Mouse (Mus musculus) splenic B cell, adult 2 months (primary cell): Measurements from ENCODE around the gene Aff1.
A peak's percentile ranks its signal among the peaks of the same experiment; 100 is the strongest.

ENCODE experiments used
- DNase-seq: peaks from one replicate; pipeline ENCODE4 v3.0.0-alpha.2; 2011; ENCODE audit warnings: low read depth, low spot score
- H3K27me3 ChIP-seq: 2 replicates; pipeline ENCODE4 v1.6.1; 2012; ENCODE audit warnings: mild to moderate bottlenecking, low read length, moderate library complexity, mixed read lengths; ENCODE audit not compliant: control insufficient read depth, poor library complexity, insufficient read depth, severe bottlenecking
- H3K36me3 ChIP-seq: 2 replicates; pipeline ENCODE4 v1.6.1; 2012; ENCODE audit warnings: mild to moderate bottlenecking, low read length, moderate library complexity, mixed read lengths; ENCODE audit not compliant: control insufficient read depth, poor library complexity, insufficient read depth, severe bottlenecking

Gene Aff1

GRCm38 (mm10) chr5:103744531-103744930, 52.4 kb downstream of the Aff1 start:
- peak; percentile 92 for DNase-seq
- Histone ChIP-seq H3K36me3 (no peaks in the 10 kb centered on the region; the same call in 1 of the 2 replicates), H3K27me3 (no peaks in the 10 kb centered on the region)

GRCm38 (mm10) chr5:103745635-103746034, 53.5 kb downstream of the Aff1 start:
- Histone ChIP-seq H3K27me3 (no peaks in the 10 kb centered on the region), H3K36me3 (no peaks in the 10 kb centered on the region; the same call in 1 of the 2 replicates)
- no peak for DNase-seq

GRCm38 (mm10) chr5:103746561-103747085, 54.4 kb downstream of the Aff1 start:
- DNase-seq: peak; percentile 88
- H3K36me3 ChIP-seq: no peaks in the 10 kb centered on the region; the same call in 1 of the 2 replicates

GRCm38 (mm10) chr5:103747098-103747497, 54.9 kb downstream of the Aff1 start:
- Histone ChIP-seq H3K27me3 (no peaks in the 10 kb centered on the region), H3K36me3 (no peaks in the 10 kb centered on the region; the same call in 1 of the 2 replicates)
- no peak for DNase-seq

More at GRCm38 (mm10) chr5:103746561-103747085, 54.4 kb downstream of the Aff1 start:
- no peaks in the 10 kb centered on the region for H3K27me3 ChIP-seq

GRCm38 (mm10) chr5:103748343-103748742, 56.2 kb downstream of the Aff1 start:
- no peaks in the 10 kb centered on the region for H3K27me3 ChIP-seq
- DNase-seq: no peak
- H3K36me3 ChIP-seq: no peaks in the 10 kb centered on the region

- H3K27me3 ChIP-seq: no peaks in the 10 kb centered on the region
- peak; percentile 73 for DNase-seq
- no peaks in the 10 kb centered on the region for H3K36me3 ChIP-seq
Measured at GRCm38 (mm10) chr5:103749465-103750285, 57.5 kb downstream of the Aff1 start.

GRCm38 (mm10) chr5:103752665-103753510, 60.7 kb downstream of the Aff1 start:
- peak; percentile 87 for DNase-seq
- no peaks in the 10 kb centered on the region for H3K36me3 ChIP-seq
- H3K27me3 ChIP-seq: no peaks in the 10 kb centered on the region

GRCm38 (mm10) chr5:103753511-103754329, 61.5 kb downstream of the Aff1 start:
- H3K27me3 ChIP-seq: no peaks in the 10 kb centered on the region
- H3K36me3 ChIP-seq: no peaks in the 10 kb centered on the region
- DNase-seq: peak; percentile 92

- no peaks in the 10 kb centered on the region for H3K27me3 ChIP-seq
- peak; percentile 53 for DNase-seq
- no peaks in the 10 kb centered on the region for H3K36me3 ChIP-seq
Measured at GRCm38 (mm10) chr5:103754330-103755134, 62.4 kb downstream of the Aff1 start.

GRCm38 (mm10) chr5:103755135-103755487, 62.9 kb downstream of the Aff1 start:
- no peaks in the 10 kb centered on the region for H3K27me3 ChIP-seq
- no peak for DNase-seq
- no peaks in the 10 kb centered on the region for H3K36me3 ChIP-seq

GRCm38 (mm10) chr5:103756231-103756714, 64.1 kb downstream of the Aff1 start:
- Histone ChIP-seq H3K27me3 (no peaks in the 10 kb centered on the region), H3K36me3 (no peaks in the 10 kb centered on the region)
- peak; percentile 61 for DNase-seq

GRCm38 (mm10) chr5:103758491-103758890, 66.3 kb downstream of the Aff1 start:
- Histone ChIP-seq H3K36me3 (no peaks in the 10 kb centered on the region), H3K27me3 (no peaks in the 10 kb centered on the region)
- no peak for DNase-seq

- DNase-seq: peak; percentile 48
- Histone ChIP-seq H3K27me3 (no peaks in the 10 kb centered on the region), H3K36me3 (no peaks in the 10 kb centered on the region)
Measured at GRCm38 (mm10) chr5:103759489-103760424, 67.6 kb downstream of the Aff1 start.
